7 mouse cellular contexts compared by ENCODE assay signal in the genomic region with DNA sequence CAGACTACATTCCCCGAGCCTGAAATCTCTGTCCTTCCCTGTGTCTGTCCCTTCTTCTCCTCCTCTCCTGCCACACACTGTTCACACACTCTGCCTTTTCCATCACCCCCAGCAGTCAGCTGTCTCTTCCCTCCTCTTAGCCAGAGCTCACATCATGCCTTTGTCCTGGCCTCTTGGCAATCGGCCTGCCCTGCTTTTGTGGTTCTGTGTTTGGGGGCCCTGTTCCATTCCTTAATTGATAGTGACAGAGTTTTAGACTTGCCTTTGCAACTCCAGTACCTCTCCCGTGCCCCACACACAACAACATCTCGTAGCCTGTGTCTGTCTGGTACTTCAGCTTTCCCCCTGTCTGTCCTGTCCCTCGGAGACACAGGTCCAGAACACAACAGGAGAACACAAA. TPM values are rescaled to one million over a fixed set of nuclear protein-coding genes. Genes with fewer than 3 reads are reported as not detected.
A peak's percentile ranks its signal among the peaks of the same experiment; 100 is the strongest.
DNase-seq lines count a peak whose midpoint lies in the region; ATAC-seq and TF ChIP-seq lines count a peak whose summit lies in the region.

No protein-coding gene starts in this region.

- 71% methylated on average over 5 of the region's 5 CpGs for WGBS in midbrain, embryonic 10.5 days
- 74% methylated on average over 5 of the region's 5 CpGs for WGBS in midbrain, embryonic 11.5 days
- WGBS in forebrain, embryonic 15.5 days = 34% methylated on average over 5 of the region's 5 CpGs
- 60% methylated on average over 5 of the region's 5 CpGs for WGBS in limb, embryonic 12.5 days
- 51% methylated on average over 5 of the region's 5 CpGs for WGBS in stomach, embryonic 16.5 days
- 40% methylated on average over 5 of the region's 5 CpGs for WGBS in cerebellum, adult 2 months

- no peak for ATAC-seq in midbrain, embryonic 11.5 days (ENCODE audit: low FRiP score)
- no peak for ATAC-seq in forebrain, embryonic 15.5 days (replicated peaks)
- no peak for ATAC-seq in limb, embryonic 12.5 days (ENCODE audit: insufficient number of reproducible peaks, insufficient read depth, low FRiP score, low TSS enrichment, low read depth)
- no peak for ATAC-seq in stomach, embryonic 16.5 days (ENCODE audit: insufficient read depth, low FRiP score)

- H3K27ac ChIP-seq in midbrain, embryonic 10.5 days (replicated peaks) = peak overlapping the region; percentile 87
- H3K27ac ChIP-seq in midbrain, embryonic 11.5 days (ENCODE audit: low read depth, low read length) = no peak overlapping the region
- peak overlapping the region; percentile 69 for H3K27ac ChIP-seq in forebrain, embryonic 15.5 days (replicated peaks)
- H3K27ac ChIP-seq in limb, embryonic 12.5 days = peak overlapping the region; percentile 99
- H3K27ac ChIP-seq in stomach, embryonic 16.5 days (ENCODE audit: low read length) = peak overlapping the region; percentile 98
- H3K27ac ChIP-seq in cerebellum, adult 2 months (ENCODE audit: insufficient read depth, low read length) = no peak overlapping the region

- H3K4me2 ChIP-seq in midbrain, embryonic 11.5 days = no peak overlapping the region
- H3K4me2 ChIP-seq in forebrain, embryonic 15.5 days (replicated peaks) = no peak overlapping the region
- H3K4me2 ChIP-seq in limb, embryonic 12.5 days = peak overlapping the region; percentile 98
- peak overlapping the region; percentile 30; the same call in 1 of the 2 replicates for H3K4me2 ChIP-seq in stomach, embryonic 16.5 days (ENCODE audit: low read depth, low read length)

- no peaks in the 10 kb centered on the region for H3K36me3 ChIP-seq in midbrain, embryonic 10.5 days
- no peaks in the 10 kb centered on the region for H3K36me3 ChIP-seq in midbrain, embryonic 11.5 days (ENCODE audit: control insufficient read depth, insufficient read depth, low read length)
- no peaks in the 10 kb centered on the region for H3K36me3 ChIP-seq in forebrain, embryonic 15.5 days
- H3K36me3 ChIP-seq in limb, embryonic 12.5 days = peaks cover 6% of the 10 kb centered on the region
- H3K36me3 ChIP-seq in stomach, embryonic 16.5 days (ENCODE audit: control insufficient read depth, insufficient read depth, low read length) = no peaks in the 10 kb centered on the region

- no peak overlapping the region for H3K4me3 ChIP-seq in midbrain, embryonic 10.5 days
- no peak overlapping the region for H3K4me3 ChIP-seq in midbrain, embryonic 11.5 days (ENCODE audit: low read depth, low read length)
- no peak overlapping the region for H3K4me3 ChIP-seq in forebrain, embryonic 15.5 days
- H3K4me3 ChIP-seq in limb, embryonic 12.5 days (replicated peaks) = no peak overlapping the region
- H3K4me3 ChIP-seq in stomach, embryonic 16.5 days (replicated peaks; ENCODE audit: low read length) = no peak overlapping the region
- H3K4me3 ChIP-seq in cerebellum, adult 2 months (replicated peaks; ENCODE audit: insufficient read depth, low read depth, low read length) = no peak overlapping the region

- H3K27me3 ChIP-seq in midbrain, embryonic 10.5 days (ENCODE audit: low read depth, poor library complexity, severe bottlenecking) = peaks cover 12% of the 10 kb centered on the region
- no peaks in the 10 kb centered on the region for H3K27me3 ChIP-seq in midbrain, embryonic 11.5 days (ENCODE audit: control insufficient read depth, insufficient read depth, low read length)
- H3K27me3 ChIP-seq in forebrain, embryonic 15.5 days = no peaks in the 10 kb centered on the region
- H3K27me3 ChIP-seq in limb, embryonic 12.5 days = no peaks in the 10 kb centered on the region
- no peaks in the 10 kb centered on the region for H3K27me3 ChIP-seq in stomach, embryonic 16.5 days (ENCODE audit: control insufficient read depth, insufficient read depth, low read length)
- no peaks in the 10 kb centered on the region for H3K27me3 ChIP-seq in cerebellum, adult 2 months (ENCODE audit: control insufficient read depth, insufficient read depth, low read length)

- no peak for DNase-seq in midbrain, embryonic 10.5 days (ENCODE audit: low spot score)
- DNase-seq in midbrain, embryonic 11.5 days (ENCODE audit: low spot score, missing footprints) = no peak
- DNase-seq in cerebellum, adult 2 months = no peak
- DNase-seq in adrenal gland, adult 2 months = no peak

- TF ChIP-seq POLR2A in cerebellum, adult 2 months (IDR thresholded peaks at IDR 0.05; ENCODE audit: borderline replicate concordance, insufficient read depth, low read length) = no peak

- no peak for TF ChIP-seq CTCF in cerebellum, adult 2 months (IDR thresholded peaks at IDR 0.05; ENCODE audit: borderline replicate concordance, insufficient read depth, low read depth, low read length)

- H3K9me3 ChIP-seq in midbrain, embryonic 10.5 days (replicated peaks) = no peaks in the 10 kb centered on the region
- no peaks in the 10 kb centered on the region for H3K9me3 ChIP-seq in midbrain, embryonic 11.5 days (ENCODE audit: control insufficient read depth, low read length)
- no peaks in the 10 kb centered on the region for H3K9me3 ChIP-seq in forebrain, embryonic 15.5 days
- no peaks in the 10 kb centered on the region for H3K9me3 ChIP-seq in limb, embryonic 12.5 days
- no peaks in the 10 kb centered on the region for H3K9me3 ChIP-seq in stomach, embryonic 16.5 days (replicated peaks; ENCODE audit: control insufficient read depth, low read length)

- peaks cover 62% of the 10 kb centered on the region for H3K4me1 ChIP-seq in midbrain, embryonic 10.5 days
- H3K4me1 ChIP-seq in midbrain, embryonic 11.5 days (ENCODE audit: control insufficient read depth, insufficient read depth, low read length) = peaks cover 27% of the 10 kb centered on the region
- peaks cover 35% of the 10 kb centered on the region for H3K4me1 ChIP-seq in forebrain, embryonic 15.5 days
- H3K4me1 ChIP-seq in limb, embryonic 12.5 days (replicated peaks) = peaks cover 78% of the 10 kb centered on the region
- H3K4me1 ChIP-seq in stomach, embryonic 16.5 days (ENCODE audit: control insufficient read depth, insufficient read depth, low read length) = peaks cover 46% of the 10 kb centered on the region
- no peaks in the 10 kb centered on the region for H3K4me1 ChIP-seq in cerebellum, adult 2 months (ENCODE audit: control insufficient read depth, insufficient read depth, low read length)

- no peak overlapping the region for H3K9ac ChIP-seq in midbrain, embryonic 11.5 days (ENCODE audit: low read length)
- H3K9ac ChIP-seq in forebrain, embryonic 15.5 days (replicated peaks) = no peak overlapping the region
- no peak overlapping the region for H3K9ac ChIP-seq in limb, embryonic 12.5 days (replicated peaks)
- H3K9ac ChIP-seq in stomach, embryonic 16.5 days (ENCODE audit: low read length) = peak overlapping the region; percentile 74; the same call in 1 of the 2 replicates

RNA-seq across cellular contexts. Expression of a gene that starts 1.0 kb away (rescaled TPM):
- 61.8 and 67.4 TPM in 2 replicates for polyA plus RNA-seq in midbrain, embryonic 10.5 days (2016; fragmentation: Nextera tagmentation; extraction: Ambion mirVana)
- 28.1 and 30.3 TPM in 2 replicates for polyA plus RNA-seq in midbrain, embryonic 11.5 days (2014; fragmentation: Nextera tagmentation; extraction: Ambion mirVana)
- 12.0 and 12.9 TPM in 2 replicates for polyA plus RNA-seq in forebrain, embryonic 15.5 days (2015; fragmentation: Nextera tagmentation; extraction: Ambion mirVana)
- polyA plus RNA-seq in limb, embryonic 12.5 days (2016; fragmentation: Nextera tagmentation; extraction: Ambion mirVana) = 221 and 225 TPM in 2 replicates
- polyA plus RNA-seq in stomach, embryonic 16.5 days (2015; fragmentation: Nextera tagmentation; extraction: Ambion mirVana) = 245 and 257 TPM in 2 replicates
- 1.7 and 2.6 TPM in 2 replicates for polyA plus RNA-seq in cerebellum, adult 2 months (2012; rRNA removed)
- 10 to 100 TPM; 40.3 to 62.0 TPM for total RNA-seq in adrenal gland, adult 2 months (2021)
- 64.1 and 75.1 TPM in 2 replicates for polyA plus RNA-seq in adrenal gland, adult 2 months (2012; rRNA removed)

RNA-seq across cellular contexts. Expression of a gene that starts 4.6 kb away (rescaled TPM):
- 380 and 415 TPM in 2 replicates for polyA plus RNA-seq in midbrain, embryonic 10.5 days (2016; fragmentation: Nextera tagmentation; extraction: Ambion mirVana)
- polyA plus RNA-seq in midbrain, embryonic 11.5 days (2014; fragmentation: Nextera tagmentation; extraction: Ambion mirVana) = 340 and 376 TPM in 2 replicates
- polyA plus RNA-seq in forebrain, embryonic 15.5 days (2015; fragmentation: Nextera tagmentation; extraction: Ambion mirVana) = 243 and 273 TPM in 2 replicates
- polyA plus RNA-seq in limb, embryonic 12.5 days (2016; fragmentation: Nextera tagmentation; extraction: Ambion mirVana) = 351 and 355 TPM in 2 replicates
- polyA plus RNA-seq in stomach, embryonic 16.5 days (2015; fragmentation: Nextera tagmentation; extraction: Ambion mirVana) = 434 and 465 TPM in 2 replicates
- polyA plus RNA-seq in cerebellum, adult 2 months (2012; rRNA removed) = 174 and 187 TPM in 2 replicates
- total RNA-seq in adrenal gland, adult 2 months (2021) = 100 to 1,000 TPM; 256 to 264 TPM
- polyA plus RNA-seq in adrenal gland, adult 2 months (2012; rRNA removed) = 120 and 143 TPM in 2 replicates

RNA-seq across cellular contexts. Expression of a gene that starts 9.1 kb away (rescaled TPM):
- polyA plus RNA-seq in midbrain, embryonic 10.5 days (2016; fragmentation: Nextera tagmentation; extraction: Ambion mirVana) = 7.5 and 9.7 TPM in 2 replicates
- 4.6 and 6.9 TPM in 2 replicates for polyA plus RNA-seq in midbrain, embryonic 11.5 days (2014; fragmentation: Nextera tagmentation; extraction: Ambion mirVana)
- 5.1 and 5.5 TPM in 2 replicates for polyA plus RNA-seq in forebrain, embryonic 15.5 days (2015; fragmentation: Nextera tagmentation; extraction: Ambion mirVana)
- 11.7 and 14.6 TPM in 2 replicates for polyA plus RNA-seq in limb, embryonic 12.5 days (2016; fragmentation: Nextera tagmentation; extraction: Ambion mirVana)
- 28.8 and 31.8 TPM in 2 replicates for polyA plus RNA-seq in stomach, embryonic 16.5 days (2015; fragmentation: Nextera tagmentation; extraction: Ambion mirVana)
- polyA plus RNA-seq in cerebellum, adult 2 months (2012; rRNA removed) = 34.1 and 34.2 TPM in 2 replicates
- total RNA-seq in adrenal gland, adult 2 months (2021) = 10 to 100 TPM; 37.2 to 44.3 TPM
- polyA plus RNA-seq in adrenal gland, adult 2 months (2012; rRNA removed) = 43.9 and 60.3 TPM in 2 replicates

RNA-seq across cellular contexts. Expression of a gene that starts 23.7 kb away (rescaled TPM):
- polyA plus RNA-seq in midbrain, embryonic 10.5 days (2016; fragmentation: Nextera tagmentation; extraction: Ambion mirVana) = 17.4 and 20.1 TPM in 2 replicates
- 22.0 and 22.3 TPM in 2 replicates for polyA plus RNA-seq in midbrain, embryonic 11.5 days (2014; fragmentation: Nextera tagmentation; extraction: Ambion mirVana)
- polyA plus RNA-seq in forebrain, embryonic 15.5 days (2015; fragmentation: Nextera tagmentation; extraction: Ambion mirVana) = 23.2 and 23.9 TPM in 2 replicates
- 35.8 and 42.0 TPM in 2 replicates for polyA plus RNA-seq in limb, embryonic 12.5 days (2016; fragmentation: Nextera tagmentation; extraction: Ambion mirVana)
- polyA plus RNA-seq in stomach, embryonic 16.5 days (2015; fragmentation: Nextera tagmentation; extraction: Ambion mirVana) = 16.7 and 18.4 TPM in 2 replicates
- polyA plus RNA-seq in cerebellum, adult 2 months (2012; rRNA removed) = 15.1 TPM in 2 replicates
- 1 to 10 TPM; 7.6 to 9.2 TPM for total RNA-seq in adrenal gland, adult 2 months (2021)
- 25.3 and 27.5 TPM in 2 replicates for polyA plus RNA-seq in adrenal gland, adult 2 months (2012; rRNA removed)

RNA-seq across cellular contexts. Expression of a gene that starts 33.2 kb away (rescaled TPM):
- polyA plus RNA-seq in midbrain, embryonic 10.5 days (2016; fragmentation: Nextera tagmentation; extraction: Ambion mirVana) = 4.9 and 5.8 TPM in 2 replicates
- 6.7 and 8.5 TPM in 2 replicates for polyA plus RNA-seq in midbrain, embryonic 11.5 days (2014; fragmentation: Nextera tagmentation; extraction: Ambion mirVana)
- 15.9 and 18.5 TPM in 2 replicates for polyA plus RNA-seq in forebrain, embryonic 15.5 days (2015; fragmentation: Nextera tagmentation; extraction: Ambion mirVana)
- polyA plus RNA-seq in limb, embryonic 12.5 days (2016; fragmentation: Nextera tagmentation; extraction: Ambion mirVana) = 4.1 and 4.4 TPM in 2 replicates
- 12.3 and 14.3 TPM in 2 replicates for polyA plus RNA-seq in stomach, embryonic 16.5 days (2015; fragmentation: Nextera tagmentation; extraction: Ambion mirVana)
- 16.7 and 18.5 TPM in 2 replicates for polyA plus RNA-seq in cerebellum, adult 2 months (2012; rRNA removed)
- 1 to 10 TPM in 1 of 2 experiments, under 1 TPM in 1; 0.58 to 2.5 TPM for total RNA-seq in adrenal gland, adult 2 months (2021)
- polyA plus RNA-seq in adrenal gland, adult 2 months (2012; rRNA removed) = 1.5 and 2.0 TPM in 2 replicates

Comparison
In these comparisons a context has a peak if more than half of its experiments do, and no peak if none do; other contexts are left out.
1. H3K27ac ChIP-seq: peak in midbrain, embryonic 10.5 days (single experiment), forebrain, embryonic 15.5 days (single experiment), limb, embryonic 12.5 days (single experiment) and stomach, embryonic 16.5 days (single experiment); none in midbrain, embryonic 11.5 days (single experiment) and cerebellum, adult 2 months (single experiment).
2. H3K4me2 ChIP-seq: peak in limb, embryonic 12.5 days (single experiment) and stomach, embryonic 16.5 days (single experiment); none in midbrain, embryonic 11.5 days (single experiment) and forebrain, embryonic 15.5 days (single experiment).